Mouse (Mus musculus) embryonic facial prominence, embryonic 14.5 days (tissue): Measurements from ENCODE around the gene Sowaha. TPM values are rescaled to one million over a fixed set of nuclear protein-coding genes. Genes with fewer than 3 reads are reported as not detected.
A peak's percentile ranks its signal among the peaks of the same experiment; 100 is the strongest.

Experiments used
- ATAC-seq: fragments of 200-750 bp; cut with Nextera tagmentation; 2 replicates; pipeline ENCODE4 v1.8.0; 2017; ENCODE audit warnings: low read depth, moderate number of reproducible peaks, moderate TSS enrichment
- DNase-seq: peaks from one replicate; pipeline ENCODE4 v3.0.0-alpha.2; 2015; ENCODE audit warnings: low spot score
- H3K27ac ChIP-seq: fragments of 300-500 bp; sonication (generic); replicated peaks from 2 replicates; pipeline ENCODE4 v1.5.1; 2014; ENCODE audit warnings: low read depth, mild to moderate bottlenecking, low read length, moderate library complexity
- H3K27me3 ChIP-seq: fragments of 300-500 bp; sonication (generic); replicated peaks from 2 replicates; pipeline ENCODE4 v1.6.1; 2014; ENCODE audit warnings: low read length; ENCODE audit not compliant: control insufficient read depth, insufficient read depth
- H3K36me3 ChIP-seq: fragments of 300-500 bp; sonication (generic); 2 replicates; pipeline ENCODE4 v1.6.1; 2014; ENCODE audit warnings: low read length, mixed read lengths; ENCODE audit not compliant: control insufficient read depth, insufficient read depth
- H3K4me1 ChIP-seq: fragments of 300-500 bp; sonication (generic); 2 replicates; pipeline ENCODE4 v1.6.1; 2014; ENCODE audit warnings: antibody characterized with exemption, low read length; ENCODE audit not compliant: control insufficient read depth, insufficient read depth
- H3K4me2 ChIP-seq: fragments of 300-500 bp; sonication (generic); 2 replicates; pipeline ENCODE4 v1.6.1; 2014; ENCODE audit warnings: low read depth, mild to moderate bottlenecking, low read length, moderate library complexity, mixed read lengths
- H3K4me3 ChIP-seq: fragments of 300-500 bp; sonication (generic); 2 replicates; pipeline ENCODE4 v1.5.1; 2014; ENCODE audit warnings: low read depth, mild to moderate bottlenecking, low read length
- H3K9ac ChIP-seq: fragments of 300-500 bp; sonication (generic); 2 replicates; pipeline ENCODE4 v1.6.1; 2014; ENCODE audit warnings: low read depth, mild to moderate bottlenecking, low read length, moderate library complexity, mixed read lengths
- H3K9me3 ChIP-seq: fragments of 300-500 bp; sonication (generic); 2 replicates; pipeline ENCODE4 v1.6.1; 2016; ENCODE audit warnings: low read length; ENCODE audit not compliant: control insufficient read depth
- WGBS: fragments of 180-500 bp; shearing (Covaris S2); extraction: QIAGEN DNeasy Blood & Tissue Kit; methylation state at CpG from one replicate; pipeline ENCODE4 v1.1.7; 2014; 5-methylcytosine and 5-hydroxymethylcytosine counted together
- polyA plus RNA-seq: library from polyadenylated mRNA; unstranded; fragments of >200 nt; fragmentation: Nextera tagmentation; extraction: Ambion mirVana; gene quantifications from 2 replicates; pipeline ENCODE4 v1.2.1, GENCODE M21; 2014

Sowaha gene
- polyA plus RNA-seq, 1 experiment from 2014 or later, result 1.0 TPM

DNA sequence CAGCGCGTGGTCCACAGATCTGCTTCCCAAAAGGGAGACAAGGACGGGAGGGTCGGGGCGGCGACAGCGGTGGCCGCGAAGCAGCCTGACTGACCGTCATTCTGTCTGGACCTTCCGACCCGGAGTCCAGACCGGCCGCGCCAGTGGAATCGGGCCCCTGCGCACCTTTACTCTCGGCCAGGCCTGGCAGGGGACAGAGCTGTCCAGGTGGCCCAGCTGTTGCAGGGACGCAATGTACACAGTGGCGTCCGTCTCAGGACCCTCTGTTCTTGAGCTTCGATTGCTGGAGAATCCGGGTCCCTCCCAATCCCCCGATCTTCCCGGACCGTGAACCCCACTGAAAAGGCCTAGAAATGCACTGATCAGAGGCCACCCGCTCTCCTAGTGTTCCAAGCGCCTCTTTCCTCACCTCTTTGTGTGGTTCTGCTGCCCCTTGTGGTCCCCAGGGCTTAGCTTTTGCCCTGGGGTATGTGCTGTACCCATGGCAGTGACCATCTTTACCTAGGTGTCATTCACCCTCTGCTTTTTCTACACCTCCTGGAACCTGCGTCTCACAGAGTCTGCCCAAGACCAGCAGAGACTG, 22.6 kb downstream of the Sowaha start:
- H3K4me2 ChIP-seq, result peak overlapping the region; percentile 89
- DNase-seq, result no peak
- peak; percentile 17; the same call in 1 of the 2 replicates for ATAC-seq
- peaks cover 4% of the 10 kb centered on the region for H3K4me1 ChIP-seq
- H3K27me3 ChIP-seq, result peaks cover 19% of the 10 kb centered on the region
- H3K9me3 ChIP-seq, result no peaks in the 10 kb centered on the region
- H3K4me3 ChIP-seq, result peak overlapping the region; percentile 60
- WGBS, result 8% methylated on average over 19 of the region's 29 CpGs
- peak overlapping the region; percentile 76 for H3K9ac ChIP-seq
- H3K27ac ChIP-seq, result no peak overlapping the region
- H3K36me3 ChIP-seq, result no peaks in the 10 kb centered on the region

DNA sequence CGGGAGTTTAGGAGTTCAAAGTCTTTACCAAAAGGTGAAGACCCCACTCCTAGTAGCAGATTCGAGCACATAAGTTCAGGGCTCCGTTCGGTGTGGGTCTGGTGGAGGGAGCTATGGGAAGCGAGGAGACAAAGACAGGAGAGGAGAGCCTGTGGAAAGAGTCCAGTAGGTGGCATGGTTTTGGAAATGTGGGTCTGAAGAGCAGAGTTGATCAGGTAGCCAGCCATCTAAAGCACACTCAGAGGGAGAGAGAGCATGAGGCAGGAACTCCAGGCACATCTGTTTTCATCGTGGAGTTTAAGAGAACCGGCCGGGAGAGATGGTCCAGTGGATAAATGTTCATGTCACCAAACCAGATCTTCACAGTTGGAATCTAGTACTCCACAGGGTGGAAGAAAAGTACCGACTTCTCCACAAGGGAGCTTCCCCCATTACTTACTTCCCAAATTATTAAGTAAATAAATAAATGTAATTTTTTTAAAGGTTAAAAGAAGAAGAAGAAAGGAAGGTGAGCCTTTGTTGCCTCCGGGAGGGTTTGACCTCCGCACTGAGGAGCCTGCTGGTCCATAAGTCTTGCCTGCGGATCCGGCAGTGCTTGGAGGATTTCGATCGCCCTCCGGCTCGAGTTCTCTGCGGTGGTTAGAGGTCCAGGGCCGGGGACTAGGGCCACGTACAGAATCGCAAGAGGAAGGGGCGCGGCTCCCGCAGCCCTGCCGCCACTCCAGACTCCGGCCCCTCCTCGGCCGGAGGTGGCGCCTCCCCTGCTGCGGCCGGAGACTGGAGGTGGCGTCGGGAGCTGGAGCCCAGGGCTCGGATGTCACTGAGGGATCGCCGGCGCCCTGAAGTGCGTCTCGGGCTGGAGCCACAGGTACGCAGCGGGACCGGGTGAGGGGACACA, 23.4 kb downstream of the Sowaha start, which contains the start of the genes Gm10447 and Shroom1:
TSS of gene Gm10447 (minus strand) at position 637 of the 898 bp plus-strand sequence.
TSS of gene Shroom1 (plus strand) at position 732 of the 898 bp plus-strand sequence.
- ATAC-seq, result peak; percentile 92

DNA sequence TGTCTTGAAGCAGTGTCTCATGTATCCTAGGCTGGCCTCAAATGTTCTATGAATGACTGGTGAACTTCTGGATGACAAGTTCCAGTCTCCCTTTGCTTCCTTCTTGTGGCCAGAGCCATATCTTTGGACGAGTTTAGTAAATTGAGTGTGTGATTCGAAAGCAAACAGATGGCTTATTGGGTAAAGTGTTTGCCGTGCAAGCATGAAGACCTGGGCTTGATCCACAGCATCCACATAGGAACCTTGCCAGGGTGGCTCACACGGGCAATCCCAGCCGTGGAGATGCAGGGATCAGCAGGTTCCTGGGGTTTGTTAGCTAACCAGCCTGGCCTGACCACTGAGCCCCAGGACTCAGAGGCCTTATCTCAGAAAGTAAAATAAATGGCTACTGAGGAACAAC, 27.0 kb downstream of the Sowaha start:
- Histone ChIP-seq H3K9ac (no peak overlapping the region), H3K4me3 (no peak overlapping the region), H3K4me2 (no peak overlapping the region), H3K36me3 (no peaks in the 10 kb centered on the region), H3K27ac (no peak overlapping the region), H3K4me1 (peaks cover 4% of the 10 kb centered on the region), H3K27me3 (0 out of 2 replicates have a peak, but pooled peaks cover 4% of the 10 kb centered on the region), H3K9me3 (no peaks in the 10 kb centered on the region)
- ATAC-seq, result no peak
- 84% methylated on average over 5 of the region's 5 CpGs for WGBS
- DNase-seq, result no peak

More for the DNA sequence above, 23.4 kb downstream of the Sowaha start, which contains the start of the genes Gm10447 and Shroom1:
- 7% methylated on average over 18 of the region's 42 CpGs for WGBS
- H3K27ac ChIP-seq, result no peak within 1 kb of the TSS
- H3K9ac ChIP-seq, result peak within 1 kb of the TSS; percentile 76
- peak within 1 kb of the TSS; percentile 60 for H3K4me3 ChIP-seq
- peak; percentile 73 for DNase-seq
- H3K9me3 ChIP-seq, result no peaks in the 10 kb centered on the region
- no peaks in the 10 kb centered on the region for H3K36me3 ChIP-seq
- peak within 1 kb of the TSS; percentile 89 for H3K4me2 ChIP-seq
- peaks cover 12% of the 10 kb centered on the region; the same call in 1 of the 2 replicates for H3K27me3 ChIP-seq
- peaks cover 4% of the 10 kb centered on the region for H3K4me1 ChIP-seq

DNA sequence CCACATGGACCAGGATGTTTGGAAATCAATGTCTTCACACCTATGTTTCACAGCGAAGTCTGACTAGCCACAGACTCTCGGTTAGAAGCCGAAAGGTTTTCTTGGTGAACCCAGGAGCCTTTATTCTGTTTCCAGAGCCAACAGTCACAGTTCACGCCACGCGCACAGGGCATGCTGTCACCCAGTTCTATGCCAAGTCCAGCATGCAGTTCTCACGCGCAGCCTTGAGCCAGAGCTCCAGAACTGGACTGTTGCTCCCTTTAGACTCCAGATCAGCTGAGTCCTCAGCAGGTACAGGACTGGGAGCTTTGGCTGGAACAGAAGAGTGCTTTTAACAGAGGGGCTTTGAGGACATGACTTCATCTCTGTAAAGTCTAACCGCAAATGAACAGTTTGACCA, 27.7 kb downstream of the Sowaha start:
- DNase-seq (no peak), ATAC-seq (no peak)
- 96% methylated on average over 9 of the region's 9 CpGs for WGBS
- Histone ChIP-seq H3K9me3 (no peaks in the 10 kb centered on the region), H3K4me3 (no peak overlapping the region), H3K4me2 (no peak overlapping the region), H3K27ac (no peak overlapping the region), H3K9ac (no peak overlapping the region), H3K27me3 (no peaks in the 10 kb centered on the region), H3K4me1 (peaks cover 4% of the 10 kb centered on the region), H3K36me3 (no peaks in the 10 kb centered on the region)

DNA sequence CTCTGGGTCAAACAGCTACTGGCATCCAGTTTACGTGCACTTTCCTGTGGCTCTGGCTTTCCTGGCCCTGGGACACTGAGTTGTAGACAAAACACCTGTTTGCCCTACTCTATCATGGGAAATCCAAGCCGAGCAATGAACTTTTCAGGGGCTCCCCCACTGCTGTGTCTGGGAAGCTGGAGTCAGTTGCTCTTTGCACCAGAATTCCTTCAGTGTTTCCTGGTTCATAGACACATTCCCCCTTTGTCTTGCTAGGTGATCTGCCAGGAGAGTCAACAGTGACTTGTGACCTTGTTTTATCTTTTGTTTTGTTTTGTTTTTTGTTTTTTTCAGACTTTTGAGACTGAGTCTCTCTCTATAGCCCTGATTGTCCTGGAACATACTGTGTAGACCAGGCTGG, 28.7 kb downstream of the Sowaha start:
- Histone ChIP-seq H3K27me3 (no peaks in the 10 kb centered on the region), H3K9ac (no peak overlapping the region), H3K4me1 (no peaks in the 10 kb centered on the region; the same call in 1 of the 2 replicates), H3K4me2 (no peak overlapping the region), H3K27ac (no peak overlapping the region), H3K36me3 (no peaks in the 10 kb centered on the region), H3K9me3 (no peaks in the 10 kb centered on the region), H3K4me3 (no peak overlapping the region)
- DNase-seq, result no peak
- no peak for ATAC-seq
- WGBS, result 67% methylated on average over 2 of the region's 2 CpGs

DNA sequence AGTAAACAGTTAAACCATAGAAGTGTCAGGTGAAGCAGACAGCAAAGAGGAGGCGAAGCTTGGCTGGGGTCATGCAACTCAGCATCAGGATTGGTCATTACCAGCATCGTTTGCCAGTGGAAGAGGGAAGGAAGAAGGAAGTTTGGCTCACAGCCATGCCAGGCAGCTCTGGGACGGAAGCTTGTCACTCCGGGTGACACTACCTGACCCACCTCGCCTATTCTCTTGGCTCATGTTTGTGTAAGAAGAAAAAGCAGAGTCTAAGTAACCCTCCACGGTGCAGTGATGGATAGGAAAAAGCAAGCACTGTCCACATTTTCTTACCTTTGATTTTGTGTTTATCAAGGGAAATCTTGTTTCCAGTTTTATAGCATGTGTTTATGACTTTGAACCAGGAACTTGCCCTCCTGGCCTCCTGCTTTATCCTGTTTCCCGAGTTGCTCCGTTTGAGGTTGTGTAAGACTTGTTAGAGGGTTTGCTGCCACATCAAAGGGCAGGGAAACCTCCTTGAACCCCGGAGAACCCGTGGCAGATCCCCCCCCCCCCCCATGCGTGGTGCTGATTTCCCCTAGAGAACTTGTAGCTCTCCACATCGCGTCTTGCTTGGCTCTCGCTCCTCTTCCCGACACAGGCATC, 29.9 kb downstream of the Sowaha start:
- no peaks in the 10 kb centered on the region for H3K36me3 ChIP-seq
- no peak overlapping the region for H3K27ac ChIP-seq
- H3K9me3 ChIP-seq, result no peaks in the 10 kb centered on the region
- no peaks in the 10 kb centered on the region for H3K4me1 ChIP-seq
- H3K4me2 ChIP-seq, result no peak overlapping the region
- H3K27me3 ChIP-seq, result no peaks in the 10 kb centered on the region
- 50% methylated on average over 15 of the region's 15 CpGs for WGBS
- no peak overlapping the region for H3K9ac ChIP-seq
- no peak overlapping the region for H3K4me3 ChIP-seq
- ATAC-seq, result no peak
- no peak for DNase-seq

DNA sequence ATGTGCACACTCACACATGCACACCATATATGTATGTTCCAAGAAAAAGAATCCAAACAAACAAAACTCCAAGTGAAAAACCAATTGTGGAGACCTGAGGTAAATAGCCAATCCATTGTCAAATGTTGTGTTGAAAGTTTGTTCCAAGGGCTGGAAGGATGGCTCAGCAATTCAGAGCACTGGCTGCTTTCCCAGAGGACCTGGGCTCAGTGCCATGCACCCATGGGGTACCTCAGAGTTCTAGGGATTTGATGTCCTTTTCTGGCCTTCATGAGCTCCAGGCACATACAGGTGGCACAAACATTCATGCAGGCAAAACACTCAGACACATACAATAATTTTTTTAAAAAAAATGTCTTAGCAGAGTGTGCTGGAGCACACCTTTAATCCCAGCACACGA, 31.5 kb downstream of the Sowaha start:
- Histone ChIP-seq H3K27me3 (no peaks in the 10 kb centered on the region), H3K27ac (no peak overlapping the region), H3K4me3 (no peak overlapping the region), H3K9ac (no peak overlapping the region), H3K9me3 (no peaks in the 10 kb centered on the region), H3K4me2 (no peak overlapping the region), H3K36me3 (no peaks in the 10 kb centered on the region), H3K4me1 (no peaks in the 10 kb centered on the region)
- 85% methylated on average over 1 of the region's 1 CpGs for WGBS
- no peak for DNase-seq
- no peak for ATAC-seq

DNA sequence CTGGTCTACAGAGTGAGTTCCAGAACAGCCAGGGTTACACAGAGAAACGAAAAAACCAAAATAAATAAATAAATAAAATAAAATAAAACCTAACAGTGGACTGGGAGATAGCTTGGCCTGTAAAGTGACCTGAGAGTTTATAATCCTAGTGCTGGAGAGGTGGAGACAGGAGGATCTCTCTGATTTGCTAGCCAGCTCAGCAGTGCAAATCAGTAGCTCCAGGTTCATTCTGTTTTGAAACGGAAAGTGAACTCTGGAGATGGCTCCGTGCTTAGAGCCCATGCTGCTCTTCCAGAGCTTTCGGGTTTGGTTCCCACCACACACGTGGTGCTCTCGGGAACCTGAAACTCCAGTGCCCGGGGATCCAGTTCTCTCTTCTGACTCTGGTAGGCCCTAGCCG, 32.1 kb downstream of the Sowaha start:
- Histone ChIP-seq H3K4me3 (no peak overlapping the region), H3K36me3 (no peaks in the 10 kb centered on the region), H3K4me2 (no peak overlapping the region), H3K27ac (no peak overlapping the region), H3K9me3 (no peaks in the 10 kb centered on the region), H3K4me1 (no peaks in the 10 kb centered on the region), H3K9ac (no peak overlapping the region), H3K27me3 (no peaks in the 10 kb centered on the region)
- 85% methylated on average over 8 of the region's 8 CpGs for WGBS
- DNase-seq (no peak), ATAC-seq (no peak)
